Mouse (Mus musculus): ENCODE results near the gene Vps9d1.

GRCm38 (mm10) chr8:123284493-123284892, 30.3 kb upstream of the Vps9d1 start:
- TF ChIP-seq POLR2A (IDR thresholded peaks at IDR 0.05; ENCODE audit: control insufficient read depth, low read depth, low read length) (no peak), CTCF (IDR thresholded peaks at IDR 0.05; ENCODE audit: control insufficient read depth, insufficient read depth, insufficient replicate concordance, low read depth, low read length) (no peak)
